Mouse (Mus musculus): Measurements from ENCODE around the gene Ppm1l. TPM values are rescaled to one million over a fixed set of nuclear protein-coding genes. Genes with fewer than 3 reads are reported as not detected.

Ppm1l gene
- polyA plus RNA-seq, 1 experiment = 6.8 TPM

DNA sequence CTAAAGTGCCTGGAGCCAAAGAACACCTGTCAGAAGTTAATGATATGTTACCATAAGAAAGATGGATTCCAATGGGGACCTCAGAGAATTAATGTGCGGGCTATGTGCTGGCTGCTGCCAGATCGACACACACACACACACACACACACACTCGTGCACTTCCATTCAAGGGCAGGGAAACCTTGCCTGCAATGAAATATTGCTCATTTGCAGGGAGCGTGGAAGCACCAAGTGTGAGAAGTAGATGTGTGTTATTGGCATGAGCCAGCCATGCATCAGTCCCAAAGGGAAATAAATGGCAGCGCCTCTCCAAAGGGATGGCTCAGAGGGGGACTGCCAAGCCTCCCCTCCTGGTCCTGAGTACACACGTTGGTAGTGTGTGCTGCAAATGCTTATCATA lies 170.8 kb downstream of the Ppm1l start:
- Histone ChIP-seq H3K4me3 (no peak overlapping the region), H3K4me2 (ENCODE audit: low read depth) (no peak overlapping the region), H3K27me3 (ENCODE audit: control insufficient read depth, insufficient read depth, insufficient read length) (no peaks in the 10 kb centered on the region), H3K36me3 (ENCODE audit: control insufficient read depth, insufficient read depth) (no peaks in the 10 kb centered on the region), H3K79me2 (ENCODE audit: control insufficient read depth, insufficient read depth) (no peaks in the 10 kb centered on the region), H3ac (ENCODE audit: control insufficient read depth, insufficient read length) (no peak overlapping the region)
- TF ChIP-seq TCF3 (IDR thresholded peaks at IDR 0.05; ENCODE audit: insufficient read length, low read depth) (no peak), E2F4 (IDR thresholded peaks at IDR 0.05; ENCODE audit: insufficient read depth) (no peak), POLR2A (IDR thresholded peaks at IDR 0.05; ENCODE audit: insufficient read length, low read depth) (no peak), POLR2AphosphoS2 (IDR thresholded peaks at IDR 0.05; ENCODE audit: insufficient read length, low read depth) (no peak), SRF (IDR thresholded peaks at IDR 0.05; ENCODE audit: control insufficient read depth, insufficient read length, low read depth) (no peak), CEBPB (IDR thresholded peaks at IDR 0.05; ENCODE audit: insufficient read depth, poor library complexity, severe bottlenecking) (no peak), TCF12 (IDR thresholded peaks at IDR 0.05; ENCODE audit: insufficient read depth, poor library complexity, severe bottlenecking) (no peak), MAX (IDR thresholded peaks at IDR 0.05; ENCODE audit: low read depth) (no peak), MYOD1 (IDR thresholded peaks at IDR 0.05; ENCODE audit: control insufficient read depth in 1 of 3, insufficient read length in 2 of 3, low read depth in 2 of 3) (no peak), USF1 (IDR thresholded peaks at IDR 0.05; ENCODE audit: low read depth) (no peak), REST (IDR thresholded peaks at IDR 0.05; ENCODE audit: insufficient read depth, insufficient read length) (no peak), MYOG (IDR thresholded peaks at IDR 0.05; ENCODE audit: control insufficient read depth in 1 of 3, insufficient read depth in 1 of 3, insufficient read length in 2 of 3, low read depth in 2 of 3) (no peak)

DNA sequence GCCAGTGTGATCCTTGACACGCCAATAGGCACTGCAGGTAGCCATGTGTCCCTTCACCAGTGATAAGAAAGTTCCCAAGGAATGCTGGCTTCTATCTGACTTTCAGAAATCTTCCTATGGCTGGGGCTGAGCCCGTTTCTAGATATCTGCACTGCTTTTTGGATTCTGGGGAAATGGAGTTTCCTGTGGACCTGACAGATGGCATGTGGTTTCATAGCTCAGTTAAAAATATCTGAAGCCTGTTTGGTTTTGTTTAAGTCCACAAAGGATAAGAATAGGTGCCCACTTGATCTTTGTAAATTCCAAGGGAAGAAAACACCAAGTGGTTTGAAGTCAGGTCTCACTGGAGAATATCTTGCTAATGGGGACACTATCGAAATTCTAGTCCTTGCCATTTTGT lies 173.0 kb downstream of the Ppm1l start:
- no peak overlapping the region for H3ac ChIP-seq (ENCODE audit: control insufficient read depth, insufficient read length)
- H3K79me2 ChIP-seq (ENCODE audit: control insufficient read depth, insufficient read depth) = no peaks in the 10 kb centered on the region
- H3K36me3 ChIP-seq (ENCODE audit: control insufficient read depth, insufficient read depth) = no peaks in the 10 kb centered on the region
- H3K4me3 ChIP-seq = no peak overlapping the region
- peak overlapping the region; percentile 44 for H3K4me2 ChIP-seq (ENCODE audit: low read depth)
- TF ChIP-seq MYOG (IDR thresholded peaks at IDR 0.05; ENCODE audit: control insufficient read depth in 1 of 3, insufficient read depth in 1 of 3, insufficient read length in 2 of 3, low read depth in 2 of 3) (peak in 1 of 3 experiments; percentile 19), MYOD1 (IDR thresholded peaks at IDR 0.05; ENCODE audit: control insufficient read depth in 1 of 3, insufficient read length in 2 of 3, low read depth in 2 of 3) (no peak)
- no peaks in the 10 kb centered on the region for H3K27me3 ChIP-seq (ENCODE audit: control insufficient read depth, insufficient read depth, insufficient read length)

DNA sequence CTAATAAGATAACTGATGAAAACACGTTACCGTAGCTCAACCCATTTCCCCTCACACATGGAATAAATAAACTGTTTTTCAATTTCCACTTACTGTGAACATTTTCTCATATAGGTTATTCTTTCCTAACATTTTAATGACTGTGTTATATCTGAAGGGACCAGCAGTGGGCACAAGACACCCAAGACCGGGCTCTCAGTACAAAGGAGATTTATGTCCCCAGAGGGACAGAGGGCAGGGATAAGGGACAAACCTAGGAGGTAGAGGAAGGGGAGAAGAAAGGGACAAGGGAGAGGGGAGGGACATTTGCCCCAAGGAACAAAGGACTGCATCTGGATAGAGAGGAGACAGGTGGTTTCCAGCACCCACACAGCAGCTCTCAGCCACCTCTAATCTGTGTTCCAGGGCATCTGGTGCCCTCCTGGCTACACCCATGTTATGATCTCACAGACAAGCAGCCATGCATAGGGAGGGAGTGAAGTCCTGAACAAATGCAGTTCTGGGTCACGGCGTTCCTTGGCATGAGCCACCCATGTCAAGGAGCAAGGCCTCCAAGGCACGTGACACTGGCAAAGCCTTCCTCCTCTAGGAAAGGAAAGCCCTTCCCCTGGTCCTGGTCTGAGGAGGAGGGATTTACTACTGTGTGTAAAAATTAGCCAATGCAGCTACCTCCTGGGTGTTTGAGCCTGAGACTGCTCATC lies 174.5 kb downstream of the Ppm1l start:
- H3K36me3 ChIP-seq (ENCODE audit: control insufficient read depth, insufficient read depth) = no peaks in the 10 kb centered on the region
- H3K79me2 ChIP-seq (ENCODE audit: control insufficient read depth, insufficient read depth) = no peaks in the 10 kb centered on the region
- H3K4me3 ChIP-seq = no peak overlapping the region
- TF ChIP-seq TCF12 (IDR thresholded peaks at IDR 0.05; ENCODE audit: insufficient read depth, poor library complexity, severe bottlenecking) (no peak), MYOD1 (IDR thresholded peaks at IDR 0.05; ENCODE audit: control insufficient read depth in 1 of 3, insufficient read length in 2 of 3, low read depth in 2 of 3) (peak in 1 of 3 experiments; percentile 33), TCF3 (IDR thresholded peaks at IDR 0.05; ENCODE audit: insufficient read length, low read depth) (no peak), REST (IDR thresholded peaks at IDR 0.05; ENCODE audit: insufficient read depth, insufficient read length) (no peak), SRF (IDR thresholded peaks at IDR 0.05; ENCODE audit: control insufficient read depth, insufficient read length, low read depth) (no peak), USF1 (IDR thresholded peaks at IDR 0.05; ENCODE audit: low read depth) (no peak), MAX (IDR thresholded peaks at IDR 0.05; ENCODE audit: low read depth) (no peak), MYOG (IDR thresholded peaks at IDR 0.05; ENCODE audit: control insufficient read depth in 1 of 3, insufficient read depth in 1 of 3, insufficient read length in 2 of 3, low read depth in 2 of 3) (peak in 1 of 3 experiments; percentile 23), E2F4 (IDR thresholded peaks at IDR 0.05; ENCODE audit: insufficient read depth) (no peak), CEBPB (IDR thresholded peaks at IDR 0.05; ENCODE audit: insufficient read depth, poor library complexity, severe bottlenecking) (no peak), POLR2AphosphoS2 (IDR thresholded peaks at IDR 0.05; ENCODE audit: insufficient read length, low read depth) (no peak)
- H3K4me2 ChIP-seq (ENCODE audit: low read depth) = no peak overlapping the region
- H3K27me3 ChIP-seq (ENCODE audit: control insufficient read depth, insufficient read depth, insufficient read length) = no peaks in the 10 kb centered on the region
- no peak overlapping the region for H3ac ChIP-seq (ENCODE audit: control insufficient read depth, insufficient read length)

DNA sequence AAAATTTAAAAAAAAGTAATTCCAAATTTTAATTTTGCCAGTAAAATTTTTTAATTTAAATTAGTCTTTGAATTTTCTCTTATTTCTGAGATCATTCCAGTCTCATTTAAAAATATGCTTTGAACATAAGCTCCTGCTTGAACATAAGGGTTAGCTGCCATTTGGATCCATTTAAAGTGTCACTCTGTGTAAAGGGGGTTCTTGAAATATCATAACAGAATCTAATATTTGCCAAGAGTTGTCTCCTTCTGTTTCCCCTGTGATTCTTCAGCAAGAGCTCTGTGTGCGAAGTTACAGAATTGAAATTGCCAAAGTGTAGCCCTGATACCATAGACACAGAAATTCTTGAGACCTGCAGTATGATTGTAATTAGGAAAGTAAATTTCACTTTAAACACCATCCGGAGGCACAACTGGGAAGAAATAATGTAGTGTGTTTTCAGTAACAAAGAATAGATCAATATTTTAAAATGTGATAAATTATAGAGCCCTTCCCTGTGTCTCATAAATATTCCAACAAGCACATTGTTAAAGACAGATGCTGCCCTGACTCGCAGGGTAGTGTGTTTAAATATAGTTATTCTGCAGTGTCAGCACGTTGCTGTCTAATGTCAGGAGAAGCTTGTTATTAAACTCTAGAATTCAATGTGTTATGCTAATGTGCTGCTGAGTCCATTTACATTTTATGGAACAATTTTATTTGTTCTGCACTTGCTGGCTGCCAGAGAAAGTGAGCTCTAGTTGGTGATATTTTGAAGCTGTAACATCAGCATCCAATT lies 177.8 kb downstream of the Ppm1l start:
- Histone ChIP-seq H3K79me2 (ENCODE audit: control insufficient read depth, insufficient read depth) (no peaks in the 10 kb centered on the region), H3K27me3 (ENCODE audit: control insufficient read depth, insufficient read depth, insufficient read length) (no peaks in the 10 kb centered on the region), H3ac (ENCODE audit: control insufficient read depth, insufficient read length) (no peak overlapping the region), H3K4me2 (ENCODE audit: low read depth) (no peak overlapping the region), H3K4me3 (no peak overlapping the region), H3K36me3 (ENCODE audit: control insufficient read depth, insufficient read depth) (no peaks in the 10 kb centered on the region)
- TF ChIP-seq POLR2A (IDR thresholded peaks at IDR 0.05; ENCODE audit: insufficient read length, low read depth) (no peak), POLR2AphosphoS2 (IDR thresholded peaks at IDR 0.05; ENCODE audit: insufficient read length, low read depth) (no peak), SRF (IDR thresholded peaks at IDR 0.05; ENCODE audit: control insufficient read depth, insufficient read length, low read depth) (no peak), MYOG (IDR thresholded peaks at IDR 0.05; ENCODE audit: control insufficient read depth in 1 of 3, insufficient read depth in 1 of 3, insufficient read length in 2 of 3, low read depth in 2 of 3) (no peak)

DNA sequence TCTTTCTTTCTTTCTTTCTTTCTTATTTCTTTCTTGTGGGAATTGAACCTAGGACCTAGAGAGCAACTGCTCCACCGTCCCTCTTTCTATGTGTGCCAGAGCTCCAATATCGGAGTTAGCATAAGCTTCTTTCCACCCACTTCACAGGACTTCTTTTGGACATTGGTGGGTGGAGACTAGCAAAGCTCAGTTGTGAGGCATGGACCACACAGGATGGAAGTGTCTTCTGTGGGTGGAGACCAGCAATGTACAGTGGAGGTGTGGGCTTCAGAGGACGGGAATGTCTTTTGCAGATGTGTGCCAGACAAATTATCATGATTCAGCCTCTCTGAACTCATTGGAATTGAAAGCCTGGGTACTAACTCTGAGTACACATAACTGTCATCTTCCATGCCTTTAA lies 180.5 kb downstream of the Ppm1l start:
- H3K27me3 ChIP-seq (ENCODE audit: control insufficient read depth, insufficient read depth, insufficient read length) = no peaks in the 10 kb centered on the region
- no peak overlapping the region for H3ac ChIP-seq (ENCODE audit: control insufficient read depth, insufficient read length)
- no peak overlapping the region for H3K4me2 ChIP-seq (ENCODE audit: low read depth)
- TF ChIP-seq TCF3 (IDR thresholded peaks at IDR 0.05; ENCODE audit: insufficient read length, low read depth) (no peak), POLR2A (IDR thresholded peaks at IDR 0.05; ENCODE audit: insufficient read length, low read depth) (no peak)
- H3K36me3 ChIP-seq (ENCODE audit: control insufficient read depth, insufficient read depth) = no peaks in the 10 kb centered on the region
- H3K79me2 ChIP-seq (ENCODE audit: control insufficient read depth, insufficient read depth) = no peaks in the 10 kb centered on the region
- H3K4me3 ChIP-seq = no peak overlapping the region

All from myocyte (in vitro differentiated cells).